Mouse (Mus musculus): ENCODE measurements around the gene Psg28. TPM values are rescaled to one million over a fixed set of nuclear protein-coding genes. Genes with fewer than 3 reads are reported as not detected.
"Not testable (repeated sequence)": the region's sequence is repeated elsewhere in the genome, so short reads cannot be mapped to it uniquely, and the experiment has no call there.

Psg28 gene
- not detected in 2 replicates for polyA plus RNA-seq (2016; fragmentation: Nextera tagmentation; extraction: Ambion mirVana)

DNA sequence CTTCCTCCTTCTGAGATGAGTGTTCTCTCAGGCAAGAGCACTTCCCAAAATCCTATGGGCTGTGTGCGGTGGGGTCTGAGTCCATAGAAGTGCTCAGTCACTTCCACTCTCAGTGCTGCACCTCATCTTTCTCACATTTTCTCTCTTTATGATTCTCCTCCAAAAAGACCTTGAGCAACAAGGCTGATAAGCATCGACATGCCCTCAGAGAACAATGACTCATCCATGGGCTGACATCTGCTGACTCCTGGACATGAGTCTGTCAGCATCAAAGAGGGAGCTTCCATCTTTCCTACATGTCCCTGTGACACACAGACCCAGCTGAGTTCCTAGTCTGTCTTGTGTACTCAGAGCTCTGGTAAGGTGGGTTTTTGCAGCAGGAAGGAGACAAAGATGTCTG, at the start of gene Psg28:
TSS of gene Psg28 (minus strand) at position 101 of the 400 bp plus-strand sequence.
- not testable (repeated sequence) for H3K27me3 ChIP-seq (ENCODE audit: insufficient read depth, poor library complexity, severe bottlenecking); H3K27ac ChIP-seq; H3K4me3 ChIP-seq; H3K36me3 ChIP-seq; H3K4me1 ChIP-seq (replicated peaks); DNase-seq (ENCODE audit: low spot score)
- 81% methylated on average over 2 of the region's 2 CpGs for WGBS
- H3K9me3 ChIP-seq, result peaks cover 66% of the 10 kb centered on the region

DNA sequence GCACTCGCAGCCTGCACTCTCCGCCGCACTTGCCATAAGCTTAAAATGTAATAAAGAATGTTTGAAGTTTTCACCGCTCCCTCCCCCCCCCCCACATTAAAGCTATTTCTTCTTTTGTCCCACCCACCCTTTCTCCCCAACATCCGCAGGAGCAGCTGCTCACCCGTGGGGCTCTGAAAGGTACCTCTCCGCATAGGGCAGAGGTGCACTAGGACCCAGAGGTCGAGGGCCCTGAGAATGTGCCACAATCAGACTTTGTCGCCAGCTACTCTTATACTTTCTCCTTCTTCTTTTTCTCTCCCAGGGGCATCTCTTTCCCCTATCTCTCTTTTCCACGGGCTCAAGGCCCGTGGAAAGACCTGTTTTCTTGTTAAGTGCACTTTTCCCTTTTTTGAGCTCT, 28.4 kb downstream of the Psg28 start:
- H3K4me3 ChIP-seq, result peak overlapping the region; percentile 43
- H3K36me3 ChIP-seq, result no peaks in the 10 kb centered on the region
- H3K27ac ChIP-seq, result no peak overlapping the region
- 33% methylated on average over 11 of the region's 11 CpGs for WGBS
- peaks cover 28% of the 10 kb centered on the region for H3K9me3 ChIP-seq
- peak; percentile 3 for DNase-seq (ENCODE audit: low spot score)
- no peaks in the 10 kb centered on the region for H3K4me1 ChIP-seq (replicated peaks)
- no peaks in the 10 kb centered on the region for H3K27me3 ChIP-seq (ENCODE audit: insufficient read depth, poor library complexity, severe bottlenecking)

DNA sequence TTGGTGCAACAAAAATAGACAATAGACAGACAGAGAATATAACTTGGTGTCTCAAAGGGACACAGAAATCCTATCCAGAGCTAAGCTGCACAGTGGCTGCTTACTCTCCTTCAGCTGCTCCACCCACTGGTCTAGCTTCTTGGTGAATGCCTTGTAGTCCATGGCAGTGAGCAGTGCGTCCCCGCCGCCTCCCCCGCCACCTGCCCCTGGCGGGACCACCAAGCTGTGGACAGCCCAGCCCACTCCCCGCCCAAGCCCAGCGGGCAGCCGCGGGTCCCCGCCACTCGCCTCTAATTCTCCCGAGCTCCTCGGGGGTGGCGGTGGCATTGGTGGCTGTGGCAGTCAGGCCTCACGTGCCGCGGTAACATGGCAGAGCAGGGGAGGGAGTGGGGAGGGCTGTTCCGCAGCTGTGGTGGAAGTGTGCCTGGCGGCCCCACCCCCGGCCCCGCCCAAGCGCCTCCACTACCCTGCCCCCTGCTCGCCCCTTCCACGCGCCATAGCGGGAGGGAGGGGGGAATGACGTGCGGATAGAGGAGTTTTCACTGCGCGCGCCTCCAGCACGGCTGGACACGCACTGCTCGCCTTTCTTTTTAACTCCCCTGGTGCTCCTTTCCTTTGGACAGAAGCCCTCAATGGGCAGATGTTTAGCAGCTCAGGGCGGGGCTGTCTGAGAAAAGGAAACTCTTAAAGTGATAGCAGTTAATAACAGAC, 29.2 kb downstream of the Psg28 start:
- H3K4me3 ChIP-seq, result peak overlapping the region; percentile 43
- H3K9me3 ChIP-seq, result peaks cover 21% of the 10 kb centered on the region
- no peaks in the 10 kb centered on the region for H3K4me1 ChIP-seq (replicated peaks)
- peak overlapping the region; percentile 50; the same call in 1 of the 2 replicates for H3K27ac ChIP-seq
- H3K36me3 ChIP-seq, result no peaks in the 10 kb centered on the region
- DNase-seq (ENCODE audit: low spot score), result peak; percentile 15
- 35% methylated on average over 35 of the region's 35 CpGs for WGBS
- no peaks in the 10 kb centered on the region for H3K27me3 ChIP-seq (ENCODE audit: insufficient read depth, poor library complexity, severe bottlenecking)

DNA sequence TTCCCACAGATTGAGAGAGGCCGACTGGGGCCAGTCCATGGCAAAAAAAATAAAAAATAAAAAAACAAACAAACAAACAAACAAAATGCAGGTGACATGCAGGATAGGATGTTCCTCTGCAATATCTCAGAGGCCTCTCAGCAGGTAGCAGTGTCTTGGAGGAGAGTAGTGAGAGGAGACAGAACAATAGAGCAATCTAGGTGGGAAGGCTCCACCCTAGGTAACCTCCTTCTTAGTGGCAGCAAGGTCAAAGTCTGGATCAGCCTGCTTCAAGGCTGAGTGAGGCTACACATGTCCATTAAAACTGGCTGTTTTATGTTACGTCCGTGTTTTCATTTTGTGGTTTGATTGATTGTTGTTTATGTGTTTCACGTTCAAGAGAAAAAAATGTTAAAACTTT, 40.4 kb downstream of the Psg28 start:
- H3K27ac ChIP-seq; H3K4me3 ChIP-seq; H3K27me3 ChIP-seq (ENCODE audit: insufficient read depth, poor library complexity, severe bottlenecking); DNase-seq (ENCODE audit: low spot score); H3K36me3 ChIP-seq; H3K4me1 ChIP-seq (replicated peaks): not testable (repeated sequence)
- 82% methylated on average over 4 of the region's 4 CpGs for WGBS
- peaks cover 19% of the 10 kb centered on the region for H3K9me3 ChIP-seq

DNA sequence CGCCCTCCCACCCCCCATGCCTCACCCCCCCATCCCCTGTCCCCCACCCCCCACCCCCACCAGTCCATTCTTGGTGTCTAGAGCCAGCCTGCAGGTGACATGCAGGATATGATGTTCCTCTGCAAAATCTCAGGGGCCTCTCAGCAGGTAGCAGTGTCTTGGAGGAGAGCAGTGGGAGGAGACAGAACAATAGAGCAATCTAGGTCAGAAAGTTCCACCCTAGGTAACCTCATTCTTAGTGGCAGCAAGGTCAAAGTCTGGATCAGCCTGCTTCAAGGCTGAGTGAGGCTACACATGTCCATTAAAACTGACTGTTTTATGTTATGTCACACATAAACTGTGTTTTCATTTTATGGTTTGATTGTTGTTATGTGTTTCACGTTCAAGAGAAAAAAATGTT, 53.5 kb downstream of the Psg28 start:
- Histone ChIP-seq H3K4me3 (no peak overlapping the region), H3K27ac (no peak overlapping the region), H3K27me3 (ENCODE audit: insufficient read depth, poor library complexity, severe bottlenecking) (no peaks in the 10 kb centered on the region), H3K36me3 (no peaks in the 10 kb centered on the region), H3K9me3 (peaks cover 63% of the 10 kb centered on the region), H3K4me1 (replicated peaks) (no peaks in the 10 kb centered on the region)
- 42% methylated on average over 2 of the region's 2 CpGs for WGBS
- DNase-seq (ENCODE audit: low spot score), result no peak

Other genes with a start within 250 kb of the Psg28 start
- gene Mill1, start 186.7 kb downstream of the Psg28 start, polyA plus RNA-seq (2016; fragmentation: Nextera tagmentation; extraction: Ambion mirVana), result not detected in 2 replicates
- not detected in 2 replicates for gene Psg18, start 77.0 kb downstream of the Psg28 start, polyA plus RNA-seq (2016; fragmentation: Nextera tagmentation; extraction: Ambion mirVana)
- gene Psg26, start 52.1 kb upstream of the Psg28 start, polyA plus RNA-seq (2016; fragmentation: Nextera tagmentation; extraction: Ambion mirVana), result not detected in 2 replicates
- gene Psg25, start 100.2 kb upstream of the Psg28 start, polyA plus RNA-seq (2016; fragmentation: Nextera tagmentation; extraction: Ambion mirVana), result not detected in 2 replicates
- gene Psg27, start 135.3 kb upstream of the Psg28 start, polyA plus RNA-seq (2016; fragmentation: Nextera tagmentation; extraction: Ambion mirVana), result not detected in 2 replicates
- not detected in 2 replicates for gene Psg23, start 184.5 kb upstream of the Psg28 start, polyA plus RNA-seq (2016; fragmentation: Nextera tagmentation; extraction: Ambion mirVana)
- gene Psg21, start 224.7 kb upstream of the Psg28 start, polyA plus RNA-seq (2016; fragmentation: Nextera tagmentation; extraction: Ambion mirVana), result not detected in 2 replicates